Mouse (Mus musculus): ENCODE results near the gene Tmem265.

The Tmem265 gene

GRCm38 (mm10) chr7:127588011-127588871, 27.1 kb downstream of the Tmem265 start, which contains the start of the genes Ccdc189 and Rnf40:
Ccdc189 (minus strand) TSS chr7:127588595.
Rnf40 (plus strand) TSS chr7:127588767.
- peak; percentile 98 for DNase-seq (ENCODE audit: low read depth, low spot score)

GRCm38 (mm10) chr7:127588901-127589300, 27.7 kb downstream of the Tmem265 start:
- DNase-seq (ENCODE audit: low read depth, low spot score), result no peak

- DNase-seq (ENCODE audit: low read depth, low spot score), result no peak
Observed at GRCm38 (mm10) chr7:127589637-127590036, 28.4 kb downstream of the Tmem265 start.

- DNase-seq (ENCODE audit: low read depth, low spot score), result no peak
Observed at GRCm38 (mm10) chr7:127591108-127591507, 29.9 kb downstream of the Tmem265 start.

GRCm38 (mm10) chr7:127592575-127592974, 31.4 kb downstream of the Tmem265 start:
- no peak for DNase-seq (ENCODE audit: low read depth, low spot score)

- no peak for DNase-seq (ENCODE audit: low read depth, low spot score)
Observed at GRCm38 (mm10) chr7:127596747-127597146, 35.6 kb downstream of the Tmem265 start.

- DNase-seq (ENCODE audit: low read depth, low spot score), result no peak
Observed at GRCm38 (mm10) chr7:127600612-127601011, 39.4 kb downstream of the Tmem265 start.

GRCm38 (mm10) chr7:127601735-127602134, 40.5 kb downstream of the Tmem265 start:
- no peak for DNase-seq (ENCODE audit: low read depth, low spot score)

- no peak for DNase-seq (ENCODE audit: low read depth, low spot score)
Observed at GRCm38 (mm10) chr7:127602903-127603302, 41.7 kb downstream of the Tmem265 start.

- no peak for DNase-seq (ENCODE audit: low read depth, low spot score)
Observed at GRCm38 (mm10) chr7:127604256-127604655, 43.1 kb downstream of the Tmem265 start.

- DNase-seq (ENCODE audit: low read depth, low spot score), result no peak
Observed at GRCm38 (mm10) chr7:127607150-127607549, 46.0 kb downstream of the Tmem265 start.

GRCm38 (mm10) chr7:127611011-127611410, 49.8 kb downstream of the Tmem265 start:
- DNase-seq (ENCODE audit: low read depth, low spot score), result no peak

- no peak for DNase-seq (ENCODE audit: low read depth, low spot score)
Observed at GRCm38 (mm10) chr7:127611561-127611960, 50.4 kb downstream of the Tmem265 start.

GRCm38 (mm10) chr7:127613501-127613900, 52.3 kb downstream of the Tmem265 start:
- no peak for DNase-seq (ENCODE audit: low read depth, low spot score)

GRCm38 (mm10) chr7:127614091-127614490, 52.9 kb downstream of the Tmem265 start:
- DNase-seq (ENCODE audit: low read depth, low spot score), result no peak

GRCm38 (mm10) chr7:127614511-127614890, 53.3 kb downstream of the Tmem265 start:
- peak; percentile 32 for DNase-seq (ENCODE audit: low read depth, low spot score)

GRCm38 (mm10) chr7:127614891-127615843, 54.0 kb downstream of the Tmem265 start, which contains the start of gene Zfp629:
Zfp629 (minus strand) TSS chr7:127615797.
- DNase-seq (ENCODE audit: low read depth, low spot score), result peak; percentile 90

GRCm38 (mm10) chr7:127616336-127616735, 55.1 kb downstream of the Tmem265 start:
- no peak for DNase-seq (ENCODE audit: low read depth, low spot score)
